Mouse (Mus musculus) heart, embryonic 16.5 days (tissue): ENCODE data around the gene D030056L22Rik. TPM values are rescaled to one million over a fixed set of nuclear protein-coding genes. Genes with fewer than 3 reads are reported as not detected.

Experiments
- ATAC-seq: fragments of 200-750 bp; cut with Nextera tagmentation; replicated peaks from 2 replicates; pipeline ENCODE4 v1.8.0; 2017; ENCODE audit warnings: moderate number of reproducible peaks; ENCODE audit not compliant: insufficient read depth, low FRiP score; ENCODE audit errors: extremely low read depth
- H3K27ac ChIP-seq: fragments of 300-500 bp; sonication (generic); 2 replicates; pipeline ENCODE4 v1.5.1; 2014; ENCODE audit warnings: mild to moderate bottlenecking, low read length, control low read depth, moderate library complexity
- H3K27me3 ChIP-seq: fragments of 300-500 bp; sonication (generic); 2 replicates; pipeline ENCODE4 v1.6.1; 2014; ENCODE audit warnings: low read length, mixed read lengths; ENCODE audit not compliant: control insufficient read depth, insufficient read depth
- H3K36me3 ChIP-seq: fragments of 300-500 bp; sonication (generic); 2 replicates; pipeline ENCODE4 v1.6.1; 2014; ENCODE audit not compliant: control insufficient read depth, insufficient read depth
- H3K4me1 ChIP-seq: fragments of 300-500 bp; sonication (generic); 2 replicates; pipeline ENCODE4 v1.6.1; 2014; ENCODE audit warnings: low read length, mixed read lengths; ENCODE audit not compliant: control insufficient read depth, insufficient read depth
- H3K4me2 ChIP-seq: fragments of 300-500 bp; sonication (generic); 2 replicates; pipeline ENCODE4 v1.6.1; 2014; ENCODE audit warnings: low read depth, mild to moderate bottlenecking, control low read depth, low read length
- H3K4me3 ChIP-seq: fragments of 300-500 bp; sonication (generic); 2 replicates; pipeline ENCODE4 v1.5.1; 2014; ENCODE audit warnings: mild to moderate bottlenecking, control low read depth, low read length
- H3K9ac ChIP-seq: fragments of 300-500 bp; sonication (generic); 2 replicates; pipeline ENCODE4 v1.6.1; 2014; ENCODE audit warnings: low read length, control low read depth
- H3K9me3 ChIP-seq: fragments of 300-500 bp; sonication (generic); replicated peaks from 2 replicates; pipeline ENCODE4 v1.6.1; 2016; ENCODE audit warnings: low read length; ENCODE audit not compliant: control insufficient read depth
- WGBS: fragments of 180-500 bp; shearing (Covaris S2); extraction: QIAGEN DNeasy Blood & Tissue Kit; methylation state at CpG from one replicate; pipeline ENCODE4 v1.1.7; 2014; 5-methylcytosine and 5-hydroxymethylcytosine counted together
- polyA plus RNA-seq: library from polyadenylated mRNA; unstranded; fragments of >200 nt; fragmentation: Nextera tagmentation; extraction: Ambion mirVana; gene quantifications from 2 replicates; pipeline ENCODE4 v1.2.1, GENCODE M21; 2015

The D030056L22Rik gene
- polyA plus RNA-seq, 1 experiment from 2014 or later = 27.9 TPM

DNA sequence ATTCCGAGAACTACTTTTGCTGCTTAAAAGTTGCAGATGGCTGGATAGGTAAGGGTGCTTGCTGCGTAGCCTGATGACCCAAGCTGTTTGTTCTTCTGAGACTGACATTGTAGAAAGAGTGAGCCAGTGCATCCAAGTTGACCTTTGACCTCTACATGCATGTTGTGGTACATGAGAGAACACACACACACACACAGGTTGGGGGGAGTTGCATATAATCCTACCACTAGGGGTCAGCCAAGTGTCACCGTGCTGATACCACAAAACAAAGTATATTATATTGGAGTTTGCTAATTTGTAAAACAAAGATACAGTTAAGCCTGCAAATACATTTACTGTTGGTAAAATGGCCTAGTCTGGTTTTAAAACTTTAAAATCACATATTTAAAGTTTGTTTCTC is 25.4 kb upstream of the D030056L22Rik start:
- no peak for ATAC-seq
- H3K4me1 ChIP-seq = no peaks in the 10 kb centered on the region
- no peak overlapping the region for H3K27ac ChIP-seq
- WGBS = 69% methylated on average over 3 of the region's 3 CpGs
- H3K36me3 ChIP-seq = no peaks in the 10 kb centered on the region; the same call in 1 of the 2 replicates
- H3K4me2 ChIP-seq = no peak overlapping the region
- H3K27me3 ChIP-seq = no peaks in the 10 kb centered on the region
- H3K4me3 ChIP-seq = no peak overlapping the region
- H3K9me3 ChIP-seq = no peaks in the 10 kb centered on the region
- H3K9ac ChIP-seq = no peak overlapping the region

DNA sequence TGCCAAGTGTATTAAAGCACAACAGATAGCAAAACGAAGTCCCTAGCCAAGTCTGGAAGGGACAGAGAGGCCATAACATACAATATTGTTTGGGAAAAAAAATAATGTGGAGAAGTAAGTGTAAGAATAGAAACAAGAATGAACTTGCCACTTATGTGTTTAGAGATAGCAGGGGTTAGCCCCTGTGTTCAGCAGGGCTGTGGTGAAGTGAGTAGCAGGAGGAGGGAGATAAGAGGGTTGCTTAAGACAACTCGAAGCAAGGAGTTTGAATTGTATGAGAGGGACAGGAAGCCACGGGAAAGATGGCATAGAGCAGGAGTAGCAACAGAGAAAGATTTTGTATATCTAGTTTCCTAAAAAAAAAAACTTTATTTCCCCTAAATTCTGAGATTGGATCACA is 20.8 kb upstream of the D030056L22Rik start:
- WGBS = 34% methylated on average over 3 of the region's 3 CpGs
- Histone ChIP-seq H3K9ac (no peak overlapping the region), H3K4me1 (no peaks in the 10 kb centered on the region), H3K27me3 (no peaks in the 10 kb centered on the region), H3K4me2 (no peak overlapping the region), H3K4me3 (no peak overlapping the region), H3K9me3 (no peaks in the 10 kb centered on the region), H3K36me3 (peaks cover 4% of the 10 kb centered on the region), H3K27ac (no peak overlapping the region)
- ATAC-seq = no peak

DNA sequence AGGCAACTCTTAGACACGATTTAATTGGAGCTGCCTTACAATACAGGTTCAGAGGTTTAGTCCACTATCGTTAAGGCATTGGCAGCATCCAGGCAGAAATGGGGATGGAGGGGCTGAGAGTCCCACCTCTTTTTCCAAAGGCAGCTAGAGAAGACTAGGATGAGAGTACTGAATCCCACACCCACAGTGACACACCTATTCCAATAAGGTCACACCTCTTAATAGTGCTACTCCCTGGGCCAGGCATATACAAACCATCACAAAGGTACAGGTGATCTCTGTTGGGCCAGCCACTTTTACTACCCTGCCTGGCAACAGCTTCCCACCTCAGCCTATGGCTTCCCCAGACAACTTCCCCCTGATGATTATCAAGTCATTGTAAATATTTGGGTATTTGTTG is 20.2 kb upstream of the D030056L22Rik start:
- H3K36me3 ChIP-seq = peaks cover 4% of the 10 kb centered on the region
- H3K27me3 ChIP-seq = no peaks in the 10 kb centered on the region
- no peaks in the 10 kb centered on the region for H3K4me1 ChIP-seq
- 84% methylated on average over 2 of the region's 2 CpGs for WGBS
- no peak overlapping the region for H3K4me2 ChIP-seq
- H3K4me3 ChIP-seq = no peak overlapping the region
- ATAC-seq = no peak
- no peak overlapping the region for H3K9ac ChIP-seq
- H3K27ac ChIP-seq = no peak overlapping the region
- H3K9me3 ChIP-seq = no peaks in the 10 kb centered on the region

DNA sequence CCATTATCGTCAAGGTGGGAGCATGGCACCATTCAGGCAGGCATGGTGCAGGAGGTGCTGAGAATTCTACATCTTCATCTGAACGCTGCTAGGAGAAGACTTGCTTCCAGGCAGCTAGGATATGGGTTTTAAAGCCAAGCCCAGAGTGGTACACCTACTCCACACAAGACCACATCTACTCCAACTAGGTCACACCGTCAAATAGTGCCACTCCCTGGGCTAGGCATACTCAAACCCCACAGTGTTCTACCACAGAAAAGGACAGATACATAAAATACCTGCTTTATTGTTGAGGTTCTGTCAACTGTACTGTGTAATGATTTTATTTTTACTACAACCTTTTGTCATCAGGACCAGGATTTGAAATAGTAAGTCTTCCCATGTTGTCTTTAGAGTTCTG is 17.9 kb upstream of the D030056L22Rik start:
- Histone ChIP-seq H3K4me2 (no peak overlapping the region), H3K4me3 (no peak overlapping the region), H3K27ac (no peak overlapping the region), H3K9me3 (no peaks in the 10 kb centered on the region), H3K27me3 (no peaks in the 10 kb centered on the region), H3K36me3 (peaks cover 4% of the 10 kb centered on the region), H3K9ac (no peak overlapping the region), H3K4me1 (no peaks in the 10 kb centered on the region)
- no peak for ATAC-seq
- 93% methylated on average over 3 of the region's 3 CpGs for WGBS

DNA sequence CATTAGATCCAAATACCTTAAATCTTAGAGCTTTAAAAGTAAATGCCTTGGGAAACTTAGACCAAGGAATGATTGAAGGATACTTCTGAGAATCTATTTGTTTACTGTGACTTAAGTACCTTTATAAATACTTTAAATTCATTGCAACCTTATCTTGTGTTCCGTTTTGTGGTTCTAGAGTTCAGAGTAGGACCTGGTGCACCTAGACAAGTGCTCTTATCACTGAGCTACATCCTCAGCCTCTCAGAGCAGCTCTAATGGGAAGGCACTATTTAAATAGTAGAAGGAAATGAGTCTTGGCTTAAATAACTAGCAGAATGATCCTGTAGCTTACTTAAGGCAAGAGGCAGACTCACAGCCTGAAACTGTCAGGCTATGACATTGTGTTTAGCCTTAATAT is 17.4 kb upstream of the D030056L22Rik start:
- Histone ChIP-seq H3K4me1 (no peaks in the 10 kb centered on the region), H3K9ac (no peak overlapping the region), H3K27me3 (no peaks in the 10 kb centered on the region), H3K4me3 (no peak overlapping the region), H3K4me2 (no peak overlapping the region), H3K9me3 (no peaks in the 10 kb centered on the region), H3K36me3 (peaks cover 4% of the 10 kb centered on the region), H3K27ac (no peak overlapping the region)
- 55% methylated on average over 1 of the region's 1 CpGs for WGBS
- no peak for ATAC-seq

DNA sequence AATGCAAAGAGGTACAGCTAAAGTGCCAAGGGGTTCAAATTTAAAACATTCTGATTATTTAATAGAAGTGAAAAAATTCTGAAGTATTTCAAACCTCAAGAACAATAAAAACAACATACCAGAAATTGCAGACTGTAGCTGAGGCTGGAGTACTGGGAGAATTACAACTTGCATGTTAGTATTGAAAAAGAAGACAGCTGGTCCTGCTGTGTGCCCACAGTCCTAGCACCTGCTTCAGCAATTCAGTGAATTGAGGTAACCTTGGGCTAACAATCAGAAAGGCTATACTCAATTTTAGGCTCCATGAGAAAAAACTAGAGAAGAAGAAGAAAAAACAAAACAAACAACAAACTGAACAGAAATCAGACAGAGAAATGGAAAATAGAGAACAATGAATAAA is 4.9 kb upstream of the D030056L22Rik start:
- no peak overlapping the region for H3K4me2 ChIP-seq
- no peak overlapping the region for H3K27ac ChIP-seq
- no peaks in the 10 kb centered on the region for H3K36me3 ChIP-seq
- no peaks in the 10 kb centered on the region for H3K9me3 ChIP-seq
- H3K9ac ChIP-seq = no peak overlapping the region
- no peaks in the 10 kb centered on the region for H3K27me3 ChIP-seq
- no peak overlapping the region for H3K4me3 ChIP-seq
- no peak for ATAC-seq
- peaks cover 6% of the 10 kb centered on the region; the same call in 1 of the 2 replicates for H3K4me1 ChIP-seq

DNA sequence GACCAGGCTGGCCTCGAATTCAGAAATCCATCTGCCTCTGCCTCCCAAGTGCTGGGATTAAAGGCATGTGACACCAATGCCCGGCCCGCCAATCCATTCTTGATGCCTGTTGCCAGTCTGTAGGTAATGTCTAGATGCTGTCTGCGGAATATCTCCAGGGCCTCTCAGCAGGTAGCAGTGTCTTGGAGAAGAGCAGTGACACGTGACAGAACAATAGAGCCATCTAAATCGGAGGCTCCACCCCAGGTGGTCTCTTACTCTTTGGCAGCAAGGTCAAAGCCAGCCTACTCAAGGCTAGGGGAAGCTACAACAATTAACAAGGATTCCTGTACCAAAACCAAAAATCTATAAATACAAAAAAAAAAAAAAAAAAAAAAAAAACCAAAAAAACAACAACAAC is 2.1 kb upstream of the D030056L22Rik start:
- ATAC-seq = no peak
- no peaks in the 10 kb centered on the region for H3K36me3 ChIP-seq
- H3K4me3 ChIP-seq = no peak overlapping the region
- no peaks in the 10 kb centered on the region for H3K9me3 ChIP-seq
- WGBS = 74% methylated on average over 6 of the region's 6 CpGs
- no peak overlapping the region for H3K9ac ChIP-seq
- H3K27ac ChIP-seq = no peak overlapping the region
- H3K4me1 ChIP-seq = peaks cover 27% of the 10 kb centered on the region
- no peak overlapping the region for H3K4me2 ChIP-seq
- H3K27me3 ChIP-seq = no peaks in the 10 kb centered on the region

DNA sequence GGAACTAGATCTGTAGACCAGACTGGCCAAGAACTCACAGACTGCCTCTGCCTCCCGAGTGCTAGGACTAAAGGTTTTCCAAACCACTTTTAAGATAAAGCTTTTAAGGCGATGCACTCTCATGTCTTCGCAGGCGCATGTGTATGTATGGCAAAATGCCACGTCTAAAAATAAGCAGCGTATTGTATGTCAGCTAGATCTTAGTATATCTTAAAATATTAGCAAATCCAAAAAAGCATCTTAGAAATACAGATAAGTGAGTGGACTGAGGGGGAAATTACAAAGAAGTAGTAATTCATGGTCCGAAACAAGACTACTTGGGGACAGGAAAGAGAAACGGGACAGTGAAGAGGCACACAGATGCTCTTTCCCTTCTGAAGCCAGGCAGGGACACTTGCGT is 1.4 kb upstream of the D030056L22Rik start:
- Histone ChIP-seq H3K36me3 (no peaks in the 10 kb centered on the region), H3K27ac (no peak overlapping the region), H3K27me3 (no peaks in the 10 kb centered on the region), H3K4me2 (no peak overlapping the region), H3K4me1 (peaks cover 29% of the 10 kb centered on the region), H3K4me3 (no peak overlapping the region), H3K9ac (no peak overlapping the region), H3K9me3 (no peaks in the 10 kb centered on the region)
- WGBS = 70% methylated on average over 9 of the region's 9 CpGs
- ATAC-seq = no peak

DNA sequence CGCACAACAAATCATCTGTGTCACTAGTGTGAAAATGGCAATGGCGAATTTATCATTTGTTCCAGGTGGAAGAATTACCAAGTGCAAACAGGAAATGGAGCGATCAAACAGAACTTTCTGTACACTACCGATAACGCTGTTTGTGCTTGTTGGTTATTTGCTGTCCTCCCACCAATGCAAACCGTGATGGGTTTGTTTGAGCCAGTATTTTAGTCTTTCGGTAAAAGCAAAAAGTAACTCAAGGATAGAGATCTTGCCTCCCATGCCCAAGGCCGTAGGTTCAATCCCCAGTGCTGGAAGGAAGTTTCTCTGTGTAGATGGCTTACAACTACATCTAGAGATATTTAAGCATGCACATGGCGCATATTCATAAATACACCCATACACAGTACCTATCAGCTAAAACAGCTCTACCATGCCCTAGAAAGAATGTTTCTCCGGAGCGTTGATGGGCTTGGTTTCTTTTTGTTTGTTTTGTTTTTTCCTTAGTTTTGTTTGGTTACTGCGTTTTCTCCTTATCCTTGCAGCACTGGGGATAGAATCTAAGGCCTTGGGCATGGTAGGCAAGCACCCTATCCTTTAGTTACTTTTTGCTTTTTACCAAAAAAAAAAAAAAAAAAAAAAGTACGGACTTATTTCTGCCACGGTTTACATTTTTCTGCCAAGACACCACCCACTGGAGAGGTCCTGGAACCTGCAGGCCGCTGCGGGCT is 684 bp upstream of the D030056L22Rik start:
- Histone ChIP-seq H3K4me2 (peak overlapping the region; percentile 58), H3K27ac (peak overlapping the region; percentile 93), H3K27me3 (no peaks in the 10 kb centered on the region), H3K4me3 (peak overlapping the region; percentile 93), H3K9ac (peak overlapping the region; percentile 96), H3K9me3 (no peaks in the 10 kb centered on the region), H3K36me3 (no peaks in the 10 kb centered on the region), H3K4me1 (peaks cover 31% of the 10 kb centered on the region)
- ATAC-seq = no peak
- 56% methylated on average over 16 of the region's 16 CpGs for WGBS
